ENCODE assay signal across 8 mouse cellular contexts in the genomic region with DNA sequence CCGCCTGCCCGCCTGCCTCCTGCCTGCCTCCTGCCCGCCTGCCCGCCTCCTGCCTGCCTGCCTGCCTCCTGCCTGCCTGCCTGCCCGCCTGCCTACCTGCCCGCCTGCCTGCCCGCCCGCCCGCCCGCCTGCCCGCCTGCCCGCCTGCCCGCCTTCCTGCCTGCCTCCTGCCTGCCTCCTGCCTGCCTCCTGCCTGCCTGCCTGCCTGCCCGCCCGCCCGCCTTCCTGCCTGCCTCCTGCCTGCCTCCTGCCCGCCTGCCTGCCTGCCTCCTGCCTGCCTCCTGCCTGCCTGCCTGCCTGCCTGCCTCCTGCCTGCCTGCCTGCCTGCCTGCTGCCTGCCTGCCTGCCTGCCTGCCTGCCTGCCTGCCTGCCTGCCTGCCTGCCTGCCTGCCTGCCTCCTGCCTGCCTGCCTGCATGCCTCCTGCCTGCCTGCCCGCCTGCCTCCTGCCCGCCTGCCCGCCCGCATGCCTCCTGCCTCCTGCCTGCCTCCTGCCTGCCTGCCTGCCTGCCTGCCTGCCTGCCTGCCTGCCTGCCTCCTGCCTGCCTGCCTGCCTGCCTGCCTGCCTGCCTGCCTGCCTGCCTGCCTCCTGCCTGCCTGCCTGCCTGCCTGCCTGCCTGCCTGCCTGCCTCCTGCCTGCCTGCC.
DNase-seq lines count a peak whose midpoint lies in the region; ATAC-seq and TF ChIP-seq lines count a peak whose summit lies in the region.
"Not testable (repeated sequence)": the region's sequence is repeated elsewhere in the genome, so short reads cannot be mapped to it uniquely, and the experiment has no call there.

No protein-coding gene starts in this region.

- peak overlapping the region; percentile 54 for H3K27ac ChIP-seq in ES-Bruce4 (ENCODE audit: insufficient read depth, low read length)
- not testable (repeated sequence) for H3K27ac ChIP-seq in embryonic facial prominence, embryonic 13.5 days; hindbrain, embryonic 12.5 days; kidney, embryonic 15.5 days; liver, embryonic 12.5 days; stomach, embryonic 16.5 days (ENCODE audit: low read length)
- H3K27ac ChIP-seq in heart, embryonic 10.5 days, result peak overlapping the region; percentile 62
- 0 out of 2 replicates have a peak overlapping the region, but pooled peaks have one; percentile 45 for H3K27ac ChIP-seq in midbrain, embryonic 14.5 days (replicated peaks; ENCODE audit: low read depth, low read length)

- WGBS in embryonic facial prominence, embryonic 13.5 days, result 78% methylated on average over 3 of the region's 21 CpGs
- 58% methylated on average over 5 of the region's 21 CpGs for WGBS in heart, embryonic 10.5 days
- 73% methylated on average over 3 of the region's 21 CpGs for WGBS in hindbrain, embryonic 12.5 days
- 52% methylated on average over 7 of the region's 21 CpGs for WGBS in kidney, embryonic 15.5 days
- 42% methylated on average over 5 of the region's 21 CpGs for WGBS in liver, embryonic 12.5 days (ENCODE audit: insufficient replicate concordance)
- WGBS in midbrain, embryonic 14.5 days, result 34% methylated on average over 15 of the region's 21 CpGs
- 43% methylated on average over 1 of the region's 21 CpGs for WGBS in stomach, embryonic 16.5 days

- H3K4me1 ChIP-seq in ES-Bruce4 (ENCODE audit: control insufficient read depth, insufficient read depth, low read length); embryonic facial prominence, embryonic 13.5 days; heart, embryonic 10.5 days; hindbrain, embryonic 12.5 days; kidney, embryonic 15.5 days; liver, embryonic 12.5 days; midbrain, embryonic 14.5 days (ENCODE audit: control insufficient read depth, insufficient read depth, low read length); stomach, embryonic 16.5 days (ENCODE audit: control insufficient read depth, insufficient read depth, low read length): not testable (repeated sequence)

- TF ChIP-seq EP300 in ES-Bruce4 (IDR thresholded peaks at IDR 0.05; ENCODE audit: insufficient read depth, low read depth, low read length), result not testable (repeated sequence)

- H3K4me3 ChIP-seq in ES-Bruce4 (ENCODE audit: low read depth, low read length), result peak overlapping the region; percentile 54
- H3K4me3 ChIP-seq in embryonic facial prominence, embryonic 13.5 days, result peak overlapping the region; percentile 10; the same call in 1 of the 2 replicates
- H3K4me3 ChIP-seq in heart, embryonic 10.5 days, result peak overlapping the region; percentile 57
- H3K4me3 ChIP-seq in hindbrain, embryonic 12.5 days, result peak overlapping the region; percentile 30
- peak overlapping the region; percentile 15 for H3K4me3 ChIP-seq in kidney, embryonic 15.5 days (replicated peaks)
- H3K4me3 ChIP-seq in liver, embryonic 12.5 days, result peak overlapping the region; percentile 28
- H3K4me3 ChIP-seq in midbrain, embryonic 14.5 days (replicated peaks; ENCODE audit: low read depth, low read length), result peak overlapping the region; percentile 13; the same call in 1 of the 2 replicates
- not testable (repeated sequence) for H3K4me3 ChIP-seq in stomach, embryonic 16.5 days (replicated peaks; ENCODE audit: low read length)

- ATAC-seq in embryonic facial prominence, embryonic 13.5 days (ENCODE audit: insufficient number of reproducible peaks, insufficient read depth, low FRiP score, low TSS enrichment, low read depth); hindbrain, embryonic 12.5 days (ENCODE audit: low FRiP score); kidney, embryonic 15.5 days (replicated peaks; ENCODE audit: low FRiP score); liver, embryonic 12.5 days; midbrain, embryonic 14.5 days (ENCODE audit: low FRiP score, low TSS enrichment); stomach, embryonic 16.5 days (ENCODE audit: insufficient read depth, low FRiP score): not testable (repeated sequence)

- not testable (repeated sequence) for DNase-seq in heart, embryonic 10.5 days (ENCODE audit: low spot score); midbrain, embryonic 14.5 days

- not testable (repeated sequence) for H3K36me3 ChIP-seq in ES-Bruce4 (ENCODE audit: control insufficient read depth, insufficient read depth, low read length, poor library complexity, severe bottlenecking); embryonic facial prominence, embryonic 13.5 days; heart, embryonic 10.5 days; hindbrain, embryonic 12.5 days; kidney, embryonic 15.5 days; liver, embryonic 12.5 days; midbrain, embryonic 14.5 days (ENCODE audit: control insufficient read depth, insufficient read depth, low read length); stomach, embryonic 16.5 days (ENCODE audit: control insufficient read depth, insufficient read depth, low read length)

- peak overlapping the region; percentile 37; the same call in 1 of the 2 replicates for H3K4me2 ChIP-seq in embryonic facial prominence, embryonic 13.5 days
- peak overlapping the region; percentile 40 for H3K4me2 ChIP-seq in hindbrain, embryonic 12.5 days (replicated peaks)
- H3K4me2 ChIP-seq in kidney, embryonic 15.5 days, result peak overlapping the region; percentile 38; the same call in 1 of the 2 replicates
- H3K4me2 ChIP-seq in liver, embryonic 12.5 days, result peak overlapping the region; percentile 28
- H3K4me2 ChIP-seq in midbrain, embryonic 14.5 days (ENCODE audit: low read length), result peak overlapping the region; percentile 25; the same call in 1 of the 2 replicates
- 0 out of 2 replicates have a peak overlapping the region, but pooled peaks have one; percentile 19 for H3K4me2 ChIP-seq in stomach, embryonic 16.5 days (ENCODE audit: low read depth, low read length)

- H3K9ac ChIP-seq in ES-Bruce4 (ENCODE audit: low read depth, poor library complexity, severe bottlenecking), result peak overlapping the region; percentile 97
- not testable (repeated sequence) for H3K9ac ChIP-seq in embryonic facial prominence, embryonic 13.5 days; kidney, embryonic 15.5 days; liver, embryonic 12.5 days; midbrain, embryonic 14.5 days (replicated peaks; ENCODE audit: low read length); stomach, embryonic 16.5 days (ENCODE audit: low read length)
- H3K9ac ChIP-seq in hindbrain, embryonic 12.5 days, result peak overlapping the region; percentile 41; the same call in 1 of the 2 replicates

- TF ChIP-seq POLR2A in ES-Bruce4 (IDR thresholded peaks at IDR 0.05; ENCODE audit: insufficient read depth, low read length), result not testable (repeated sequence)

- not testable (repeated sequence) for TF ChIP-seq CTCF in ES-Bruce4 (IDR thresholded peaks at IDR 0.05; ENCODE audit: low read depth, low read length)

- H3K9me3 ChIP-seq in ES-Bruce4 (replicated peaks; ENCODE audit: control insufficient read depth, insufficient read depth, low read length, poor library complexity, severe bottlenecking); embryonic facial prominence, embryonic 13.5 days; heart, embryonic 10.5 days; hindbrain, embryonic 12.5 days (replicated peaks); kidney, embryonic 15.5 days (replicated peaks); liver, embryonic 12.5 days (replicated peaks); midbrain, embryonic 14.5 days (ENCODE audit: control insufficient read depth, low read length); stomach, embryonic 16.5 days (replicated peaks; ENCODE audit: control insufficient read depth, low read length): not testable (repeated sequence)

- not testable (repeated sequence) for H3K27me3 ChIP-seq in ES-Bruce4 (ENCODE audit: control insufficient read depth, insufficient read depth, low read length, poor library complexity, severe bottlenecking); embryonic facial prominence, embryonic 13.5 days; heart, embryonic 10.5 days (ENCODE audit: insufficient read depth, poor library complexity, severe bottlenecking); hindbrain, embryonic 12.5 days; kidney, embryonic 15.5 days; midbrain, embryonic 14.5 days (ENCODE audit: control insufficient read depth, insufficient read depth, low read length); stomach, embryonic 16.5 days (ENCODE audit: control insufficient read depth, insufficient read depth, low read length)
- peaks cover 33% of the 10 kb centered on the region for H3K27me3 ChIP-seq in liver, embryonic 12.5 days (replicated peaks)
